Mouse (Mus musculus) hindbrain, embryonic 11.5 days (tissue): ENCODE measurements at regions not wholly inside any gene's neighbourhood (a gene's known extent, or its start where the extent isn't known, plus 50 kb on each side); places are given as distances from the start of the nearest gene placed in this dataset.

Experiments
- ATAC-seq: fragments of 200-750 bp; cut with Nextera tagmentation; 2 replicates; pipeline ENCODE4 v1.8.0; 2017; ENCODE audit warnings: mild to moderate bottlenecking, moderate TSS enrichment, moderate library complexity; ENCODE audit not compliant: low FRiP score
- DNase-seq: peaks from one replicate; pipeline ENCODE4 v3.0.0-alpha.2; 2015; ENCODE audit warnings: low spot score
- H3K27ac ChIP-seq: fragments of 300-500 bp; sonication (generic); 2 replicates; pipeline ENCODE4 v1.5.1; 2014; ENCODE audit warnings: mild to moderate bottlenecking, low read depth, low read length
- H3K27me3 ChIP-seq: fragments of 300-500 bp; sonication (generic); 2 replicates; pipeline ENCODE4 v1.6.1; 2014; ENCODE audit warnings: mild to moderate bottlenecking, low read length, moderate library complexity, mixed read lengths; ENCODE audit not compliant: control insufficient read depth, insufficient read depth
- H3K36me3 ChIP-seq: fragments of 300-500 bp; sonication (generic); 2 replicates; pipeline ENCODE4 v1.6.1; 2014; ENCODE audit warnings: mild to moderate bottlenecking, low read length, moderate library complexity, mixed read lengths; ENCODE audit not compliant: control insufficient read depth, insufficient read depth
- H3K4me1 ChIP-seq: fragments of 300-500 bp; sonication (generic); replicated peaks from 2 replicates; pipeline ENCODE4 v1.6.1; 2014; ENCODE audit warnings: low read length, mixed read lengths; ENCODE audit not compliant: control insufficient read depth, insufficient read depth
- H3K4me2 ChIP-seq: fragments of 300-500 bp; sonication (generic); replicated peaks from 2 replicates; pipeline ENCODE4 v1.6.1; 2014; ENCODE audit warnings: mild to moderate bottlenecking, low read depth, low read length
- H3K4me3 ChIP-seq: fragments of 300-500 bp; sonication (generic); 2 replicates; pipeline ENCODE4 v1.5.1; 2014; ENCODE audit warnings: low read depth, low read length
- H3K9ac ChIP-seq: fragments of 300-500 bp; sonication (generic); 2 replicates; pipeline ENCODE4 v1.6.1; 2014; ENCODE audit warnings: low read depth, low read length
- H3K9me3 ChIP-seq: fragments of 300-500 bp; sonication (generic); 2 replicates; pipeline ENCODE4 v1.6.1; 2016; ENCODE audit warnings: low read length; ENCODE audit not compliant: control insufficient read depth
- WGBS: fragments of 180-500 bp; shearing (Covaris S2); extraction: QIAGEN DNeasy Blood & Tissue Kit; methylation state at CpG from one replicate; pipeline ENCODE4 v1.1.7; 2014; 5-methylcytosine and 5-hydroxymethylcytosine counted together

DNA sequence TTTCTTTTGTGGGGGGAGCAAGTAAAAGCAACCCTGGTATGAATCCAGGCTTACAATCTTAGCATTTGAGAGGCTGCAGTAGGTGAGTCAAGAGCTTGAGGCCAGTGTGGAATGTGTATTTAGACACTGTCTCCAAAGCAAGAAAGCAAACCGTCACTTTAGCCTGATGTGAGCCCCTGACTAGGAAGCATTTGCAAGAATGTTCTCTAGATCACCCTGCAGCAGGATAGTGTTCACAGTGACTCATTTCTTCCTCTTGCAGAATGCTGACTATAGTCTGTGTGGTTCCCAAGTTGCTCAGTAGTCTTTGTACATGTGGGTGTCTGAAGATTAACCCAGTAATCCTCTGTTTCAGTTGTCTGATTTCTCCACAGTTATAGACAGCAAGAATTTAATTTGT lies 88.7 kb upstream of the Nectin3 start:
- Histone ChIP-seq H3K36me3 (no peaks in the 10 kb centered on the region), H3K27ac (no peak overlapping the region), H3K4me1 (no peaks in the 10 kb centered on the region), H3K27me3 (no peaks in the 10 kb centered on the region), H3K4me3 (no peak overlapping the region), H3K9me3 (no peaks in the 10 kb centered on the region), H3K4me2 (no peak overlapping the region), H3K9ac (no peak overlapping the region)
- DNase-seq = no peak
- WGBS = 88% methylated on average over 1 of the region's 1 CpGs
- ATAC-seq = no peak

DNA sequence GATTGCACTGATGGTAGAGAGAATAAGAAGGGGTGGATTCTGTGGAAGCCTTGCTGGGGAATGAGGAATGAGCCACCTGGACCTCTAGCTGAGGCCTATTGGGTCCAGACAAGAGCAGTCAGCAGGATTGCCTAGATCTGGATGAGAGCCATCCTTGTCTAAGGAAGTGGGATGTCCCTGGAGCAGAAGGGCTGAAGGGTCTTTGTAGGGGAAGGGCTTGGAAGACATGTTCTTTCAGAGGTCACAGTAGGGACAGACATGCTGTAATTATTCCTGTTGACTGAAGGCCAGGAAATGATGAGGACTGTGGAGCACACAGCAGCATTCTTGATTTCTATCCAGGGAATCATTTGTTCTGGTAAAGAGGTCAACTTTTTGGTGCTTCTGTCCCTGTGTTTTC lies 86.2 kb upstream of the Nectin3 start:
- Histone ChIP-seq H3K4me3 (no peak overlapping the region), H3K4me2 (no peak overlapping the region), H3K9me3 (no peaks in the 10 kb centered on the region), H3K27me3 (no peaks in the 10 kb centered on the region), H3K27ac (no peak overlapping the region), H3K4me1 (no peaks in the 10 kb centered on the region), H3K9ac (no peak overlapping the region), H3K36me3 (no peaks in the 10 kb centered on the region)
- DNase-seq (no peak), ATAC-seq (no peak)

DNA sequence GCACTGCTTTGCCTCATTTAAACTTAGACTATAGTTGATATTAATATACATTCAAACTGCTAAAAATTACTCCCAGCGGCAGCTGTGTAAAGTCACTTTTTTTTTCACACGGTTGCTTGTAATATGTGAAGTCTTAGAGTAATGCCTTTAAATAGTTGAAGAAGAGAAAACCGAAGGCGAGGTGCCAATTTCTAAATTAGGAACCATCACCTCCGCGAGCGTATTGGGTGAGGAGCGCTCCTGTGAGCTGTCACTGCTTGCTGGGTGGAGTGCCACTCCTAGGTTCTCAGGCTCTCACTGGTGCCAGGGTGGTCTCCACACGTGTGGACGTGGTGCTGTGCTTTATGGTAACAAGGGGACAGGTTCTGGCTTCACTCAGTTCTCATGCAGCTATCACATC lies 82.8 kb upstream of the Nectin3 start:
- no peak for DNase-seq
- no peak for ATAC-seq
- Histone ChIP-seq H3K27me3 (no peaks in the 10 kb centered on the region), H3K9ac (no peak overlapping the region), H3K9me3 (no peaks in the 10 kb centered on the region), H3K4me1 (no peaks in the 10 kb centered on the region), H3K27ac (no peak overlapping the region), H3K4me2 (no peak overlapping the region), H3K4me3 (no peak overlapping the region), H3K36me3 (no peaks in the 10 kb centered on the region)
- WGBS = 88% methylated on average over 10 of the region's 10 CpGs

DNA sequence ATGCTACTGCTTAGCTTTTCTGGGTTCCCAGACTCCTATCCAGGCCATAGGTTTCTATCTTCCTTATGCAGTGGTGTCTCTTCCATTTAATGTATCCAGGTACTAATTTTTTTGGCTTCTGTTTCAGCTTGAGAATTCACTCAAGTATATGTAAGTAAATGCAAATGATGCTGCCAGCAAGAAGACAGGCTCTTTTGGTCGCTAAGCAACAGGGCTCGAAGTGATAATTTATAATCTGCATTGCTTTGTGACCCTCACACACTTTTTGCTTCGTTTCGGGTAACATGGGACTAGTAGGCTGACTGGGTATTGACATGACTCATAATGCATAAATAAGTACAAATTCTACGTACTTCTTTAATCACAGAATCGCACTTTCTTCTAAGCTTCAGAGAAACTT lies 75.9 kb upstream of the Nectin3 start:
- Histone ChIP-seq H3K9me3 (no peaks in the 10 kb centered on the region), H3K4me3 (no peak overlapping the region), H3K9ac (no peak overlapping the region), H3K27me3 (no peaks in the 10 kb centered on the region), H3K4me1 (no peaks in the 10 kb centered on the region), H3K36me3 (no peaks in the 10 kb centered on the region), H3K4me2 (no peak overlapping the region), H3K27ac (no peak overlapping the region)
- ATAC-seq (no peak), DNase-seq (no peak)
- WGBS = 65% methylated on average over 6 of the region's 6 CpGs

DNA sequence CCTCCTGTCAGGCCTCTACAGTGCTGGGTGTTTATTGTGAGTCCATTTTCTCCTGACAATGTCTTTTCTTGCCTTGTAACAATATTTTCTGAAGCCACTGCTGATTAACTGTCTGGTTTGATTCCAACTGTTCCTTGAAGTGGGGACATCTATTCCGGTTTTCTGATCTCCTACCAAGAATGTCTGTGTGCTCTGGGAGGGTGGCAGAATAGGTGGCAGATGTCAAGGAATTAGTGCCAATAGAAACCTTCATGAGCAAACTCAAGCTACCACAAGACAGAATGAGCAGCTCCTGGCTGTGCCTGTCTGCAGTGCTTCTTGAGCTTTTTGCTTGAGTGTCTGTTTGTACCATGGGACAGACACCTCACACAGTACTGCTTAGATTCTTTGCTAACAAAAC lies 69.1 kb upstream of the Nectin3 start:
- H3K9me3 ChIP-seq = no peaks in the 10 kb centered on the region
- no peaks in the 10 kb centered on the region for H3K36me3 ChIP-seq
- no peak overlapping the region for H3K9ac ChIP-seq
- DNase-seq (no peak), ATAC-seq (no peak)
- no peak overlapping the region for H3K4me3 ChIP-seq
- no peaks in the 10 kb centered on the region for H3K4me1 ChIP-seq
- H3K27me3 ChIP-seq = no peaks in the 10 kb centered on the region
- no peak overlapping the region for H3K27ac ChIP-seq
- 86% methylated on average over 1 of the region's 1 CpGs for WGBS
- no peak overlapping the region for H3K4me2 ChIP-seq

DNA sequence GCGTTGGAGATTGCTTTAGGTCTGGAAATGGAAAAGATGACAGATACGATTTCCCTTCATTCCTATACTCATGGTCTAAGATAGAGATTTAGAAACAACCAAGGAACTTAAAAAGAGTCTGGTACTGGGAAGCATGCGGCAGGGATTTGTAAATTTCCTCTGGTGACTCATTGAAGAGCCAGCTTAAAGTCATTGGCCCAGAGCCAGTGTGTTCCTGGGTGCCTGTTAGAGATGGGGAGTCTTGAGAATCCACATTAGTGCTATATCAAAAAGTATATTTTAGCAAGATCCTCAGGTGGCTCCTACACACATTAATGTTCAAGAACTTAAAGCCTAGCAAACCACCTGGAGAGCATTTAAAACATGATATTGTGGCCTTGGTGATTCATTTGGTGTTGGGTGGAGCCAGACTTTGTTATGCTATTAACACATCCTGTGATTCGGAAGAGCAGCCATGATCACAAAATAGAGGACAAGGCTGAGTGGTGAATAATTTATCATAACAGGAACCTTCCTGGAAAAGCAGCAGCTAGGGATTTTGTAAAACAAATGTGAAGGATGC lies 67.8 kb upstream of the Nectin3 start:
- WGBS = 87% methylated on average over 4 of the region's 4 CpGs
- no peaks in the 10 kb centered on the region for H3K4me1 ChIP-seq
- H3K9me3 ChIP-seq = no peaks in the 10 kb centered on the region
- H3K27me3 ChIP-seq = no peaks in the 10 kb centered on the region
- no peak overlapping the region for H3K4me3 ChIP-seq
- no peak overlapping the region for H3K9ac ChIP-seq
- DNase-seq = no peak
- H3K27ac ChIP-seq = no peak overlapping the region
- no peaks in the 10 kb centered on the region for H3K36me3 ChIP-seq
- no peak overlapping the region for H3K4me2 ChIP-seq
- no peak for ATAC-seq

DNA sequence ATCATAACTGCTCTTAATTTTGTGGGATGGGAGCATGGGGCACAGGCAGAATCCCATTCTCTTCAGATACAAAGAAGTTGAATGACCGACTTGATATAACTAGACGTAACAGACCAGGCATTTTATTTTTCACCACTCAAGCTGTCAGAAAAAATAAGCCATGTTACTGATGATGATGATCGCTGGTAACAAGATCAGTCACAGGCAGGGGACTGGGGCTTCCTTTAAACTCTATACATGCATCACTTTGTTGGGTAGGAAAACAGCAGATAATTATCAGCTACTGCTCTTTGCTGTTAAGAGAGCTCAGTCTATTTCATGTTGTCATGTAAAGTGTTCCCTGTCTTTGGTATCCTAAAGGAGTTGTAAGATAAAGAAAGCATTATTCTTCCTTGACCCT lies 59.0 kb upstream of the Nectin3 start:
- H3K4me3 ChIP-seq = no peak overlapping the region
- no peak overlapping the region for H3K4me2 ChIP-seq
- no peaks in the 10 kb centered on the region for H3K9me3 ChIP-seq
- no peaks in the 10 kb centered on the region for H3K4me1 ChIP-seq
- ATAC-seq = no peak
- no peak overlapping the region for H3K9ac ChIP-seq
- H3K27ac ChIP-seq = no peak overlapping the region
- no peaks in the 10 kb centered on the region for H3K27me3 ChIP-seq
- DNase-seq = no peak
- no peaks in the 10 kb centered on the region for H3K36me3 ChIP-seq
- WGBS = 83% methylated on average over 3 of the region's 3 CpGs

DNA sequence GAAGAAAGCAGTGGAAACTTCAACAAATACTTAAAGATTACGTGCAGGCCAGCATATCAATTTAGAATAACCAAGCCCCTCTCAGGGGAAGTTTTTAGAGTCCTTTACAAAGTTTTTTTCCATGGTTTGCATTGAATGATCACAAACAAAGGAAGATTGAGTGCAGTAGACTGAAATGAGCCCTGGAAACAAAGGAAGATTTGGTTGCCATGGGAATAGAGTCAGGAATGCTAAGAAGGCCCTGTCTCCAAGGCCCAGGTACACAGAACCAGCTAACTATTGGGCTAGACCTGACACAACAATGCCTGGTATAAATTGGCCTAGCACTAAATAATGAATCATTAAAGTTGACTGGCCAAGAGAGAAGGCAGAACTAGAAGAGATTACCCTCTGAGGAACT lies 49.9 kb upstream of the Nectin3 start:
- peak; percentile 71 for ATAC-seq
- H3K27me3 ChIP-seq = no peaks in the 10 kb centered on the region
- DNase-seq = peak; percentile 48
- no peak overlapping the region for H3K4me3 ChIP-seq
- no peak overlapping the region for H3K27ac ChIP-seq
- 23% methylated on average over 1 of the region's 1 CpGs for WGBS
- no peaks in the 10 kb centered on the region for H3K36me3 ChIP-seq
- no peak overlapping the region for H3K4me2 ChIP-seq
- no peak overlapping the region for H3K9ac ChIP-seq
- no peaks in the 10 kb centered on the region for H3K4me1 ChIP-seq
- H3K9me3 ChIP-seq = no peaks in the 10 kb centered on the region
